Mouse (Mus musculus) ES-E14 (cell line): ENCODE measurements around the gene Mrpl24. TPM values are rescaled to one million over a fixed set of nuclear protein-coding genes. Genes with fewer than 3 reads are reported as not detected.

Experiments
- DNase-seq: peaks from one replicate; pipeline ENCODE4 v3.0.0-alpha.2; 2013; ENCODE audit warnings: low read depth, low spot score
- H3K27ac ChIP-seq: 2 replicates; pipeline ENCODE4 v1.5.1; 2012; ENCODE audit warnings: low read depth, mild to moderate bottlenecking, low read length, moderate library complexity, mixed read lengths; ENCODE audit not compliant: poor library complexity, insufficient read depth, severe bottlenecking
- H3K36me3 ChIP-seq: 2 replicates; pipeline ENCODE4 v1.6.1; 2012; ENCODE audit warnings: mild to moderate bottlenecking, low read length, moderate library complexity, mixed read lengths; ENCODE audit not compliant: control insufficient read depth, poor library complexity, insufficient read depth, severe bottlenecking
- H3K4me1 ChIP-seq, 2 experiments: fragments of 150-350 bp in 1 of 2; sonication (generic) in 1 of 2; 2 replicates each; pipeline ENCODE4 v1.6.1; 2012; ENCODE audit warnings: low read length in 2 of 2, mild to moderate bottlenecking in 1 of 2, mixed read lengths in 1 of 2; ENCODE audit not compliant: control insufficient read depth in 2 of 2, insufficient read depth in 2 of 2, poor library complexity in 1 of 2
- H3K4me3 ChIP-seq, 2 experiments: fragments of 150-350 bp in 1 of 2; sonication (generic) in 1 of 2; 2 replicates each; pipeline ENCODE4 v1.5.1; 2012; ENCODE audit warnings: low read length in 2 of 2, low read depth in 1 of 2, mild to moderate bottlenecking in 1 of 2, mixed read lengths in 1 of 2; ENCODE audit not compliant: insufficient read depth in 1 of 2, poor library complexity in 1 of 2, severe bottlenecking in 1 of 2
- H3K9ac ChIP-seq: 2 replicates; pipeline ENCODE4 v1.6.1; 2012; ENCODE audit warnings: low read depth, mild to moderate bottlenecking, low read length, mixed read lengths; ENCODE audit not compliant: poor library complexity, insufficient read depth, severe bottlenecking
- H3K9me3 ChIP-seq: fragments of 150-350 bp; sonication (generic); 2 replicates; pipeline ENCODE4 v1.6.1; 2012; ENCODE audit warnings: low read depth, mild to moderate bottlenecking, low read length; ENCODE audit not compliant: control insufficient read depth, insufficient read depth
- HCFC1 ChIP-seq: IDR thresholded peaks from 2 replicates; pipeline ENCODE4 v1.6.1; 2012; ENCODE audit warnings: low read length, inconsistent platforms, borderline replicate concordance; ENCODE audit not compliant: insufficient read depth
- MAFK ChIP-seq: IDR thresholded peaks from 2 replicates; pipeline ENCODE4 v1.6.1; 2014; ENCODE audit warnings: mild to moderate bottlenecking, low read depth, low read length, inconsistent platforms; ENCODE audit not compliant: insufficient read depth
- ZC3H11A ChIP-seq: IDR thresholded peaks from 2 replicates; pipeline ENCODE4 v1.6.1; 2012; ENCODE audit warnings: low read depth, mild to moderate bottlenecking, inconsistent platforms, low read length, borderline replicate concordance
- ZNF384 ChIP-seq: IDR thresholded peaks from 2 replicates; pipeline ENCODE4 v1.6.1; 2012; ENCODE audit warnings: low read depth, low read length, inconsistent platforms
- in situ Hi-C, 2 experiments: fragments of 600-800 bp; cut with MboI; formaldehyde crosslinking; loops; one replicate each; pipeline ENCODE4 v1.15.1; 2025; ENCODE audit warnings: low sequenced_read_pairs in 2 of 2, inconsistent platforms in 1 of 2; ENCODE audit not compliant: unreplicated experiment in 2 of 2
- total RNA-seq: library from RNA; depleted of rRNA; stranded (reverse); fragments of 300-350 nt; gene quantifications from 2 replicates; pipeline ENCODE4 v1.2.3, GENCODE M21; 2012

Mrpl24 gene
- total RNA-seq, 1 experiment = 154 TPM

GRCm38 (mm10) chr3:87960191-87960585 is 40.9 kb downstream of the Mrpl24 start:
- Histone ChIP-seq H3K9me3 (no peaks in the 10 kb centered on the region), H3K27ac (no peak overlapping the region), H3K9ac (no peak overlapping the region), H3K36me3 (no peaks in the 10 kb centered on the region), H3K4me3 (peak overlapping the region; percentile 58 to 62; a peak in 2 of 4 replicates), H3K4me1 (peaks cover 4 to 6% of the 10 kb centered on the region in 2 experiments; a peak in 2 of 4 replicates)
- in situ Hi-C loops = no loop called here
- no peak for TF ChIP-seq ZC3H11A
- no peak for TF ChIP-seq MAFK
- no peak for DNase-seq

- DNase-seq = peak; percentile 96
- H3K27ac ChIP-seq = no peak overlapping the region
- H3K9ac ChIP-seq = peak overlapping the region; percentile 55; the same call in 1 of the 2 replicates
- peaks cover 4 to 6% of the 10 kb centered on the region in 2 experiments; a peak in 2 of 4 replicates for H3K4me1 ChIP-seq
- H3K4me3 ChIP-seq = peak overlapping the region; percentile 58 to 62
- no peaks in the 10 kb centered on the region for H3K36me3 ChIP-seq
- H3K9me3 ChIP-seq = no peaks in the 10 kb centered on the region
- TF ChIP-seq ZC3H11A (peak; percentile 85), MAFK (no peak), HCFC1 (peak; percentile 54; the same call in 1 of the 2 replicates)
- in situ Hi-C loops = no loop called here
Measured at GRCm38 (mm10) chr3:87960586-87961191, 41.4 kb downstream of the Mrpl24 start.

GRCm38 (mm10) chr3:87970184-87970938 is 51.1 kb downstream of the Mrpl24 start:
- Histone ChIP-seq H3K36me3 (no peaks in the 10 kb centered on the region), H3K9me3 (no peaks in the 10 kb centered on the region), H3K4me1 (peaks cover 7 to 18% of the 10 kb centered on the region in 2 experiments; a peak in 3 of 4 replicates), H3K9ac (peak overlapping the region; percentile 68), H3K27ac (no peak overlapping the region), H3K4me3 (peak overlapping the region; percentile 60 to 68)
- in situ Hi-C loops = no loop called here
- TF ChIP-seq ZNF384 (no peak), ZC3H11A (peak; percentile 43; the same call in 1 of the 2 replicates)
- no peak for DNase-seq

- DNase-seq = no peak
- Histone ChIP-seq H3K9me3 (no peaks in the 10 kb centered on the region), H3K9ac (peak within 1 kb of the TSS; percentile 73), H3K36me3 (no peaks in the 10 kb centered on the region), H3K4me1 (peaks cover 7 to 19% of the 10 kb centered on the region in 2 experiments; a peak in 3 of 4 replicates), H3K27ac (no peak within 1 kb of the TSS), H3K4me3 (peak within 1 kb of the TSS; percentile 60 to 68)
- TF ChIP-seq ZC3H11A (no peak), HCFC1 (peak; percentile 21; the same call in 1 of the 2 replicates)
- in situ Hi-C loops = no loop called here
Measured at GRCm38 (mm10) chr3:87970939-87971488, 51.7 kb downstream of the Mrpl24 start, which contains the start of gene Nes. TSS of gene Nes (plus strand) at chr3:87971078.
